Mouse (Mus musculus) urinary bladder, postnatal 4 days (tissue): Measurements from ENCODE around the gene Myo16.

Source experiments
- DNase-seq, 2 experiments: peaks; one replicate each; pipeline ENCODE4 v3.0.0; 2021 to 2022; ENCODE audit warnings: low spot score in 2 of 2

Gene Myo16

GRCm38 (mm10) chr8:10153611-10154438 is at the start of gene Myo16:
Gene Myo16, plus strand, starts transcription at chr8:10153911.
- no peak for DNase-seq

- DNase-seq, result no peak
Measured at GRCm38 (mm10) chr8:10108516-10109271, 45.0 kb upstream of the Myo16 start.

GRCm38 (mm10) chr8:10122749-10123148 is 31.0 kb upstream of the Myo16 start:
- DNase-seq, result no peak

GRCm38 (mm10) chr8:10123412-10123811 is 30.3 kb upstream of the Myo16 start:
- no peak for DNase-seq

GRCm38 (mm10) chr8:10125684-10126083 is 28.0 kb upstream of the Myo16 start:
- no peak for DNase-seq

GRCm38 (mm10) chr8:10130513-10131414 is 22.9 kb upstream of the Myo16 start:
- DNase-seq, result no peak

GRCm38 (mm10) chr8:10139536-10139935 is 14.2 kb upstream of the Myo16 start:
- DNase-seq, result no peak

- DNase-seq, result no peak
Measured at GRCm38 (mm10) chr8:10143961-10144360, 9.8 kb upstream of the Myo16 start.

- no peak for DNase-seq
Measured at GRCm38 (mm10) chr8:10151692-10152247, 1.9 kb upstream of the Myo16 start.

GRCm38 (mm10) chr8:10154439-10154745 is 681 bp downstream of the Myo16 start:
- DNase-seq, result no peak

GRCm38 (mm10) chr8:10155075-10155474 is 1.4 kb downstream of the Myo16 start:
- DNase-seq, result no peak

GRCm38 (mm10) chr8:10161106-10161505 is 7.4 kb downstream of the Myo16 start:
- no peak for DNase-seq

- DNase-seq, result no peak
Measured at GRCm38 (mm10) chr8:10164959-10165358, 11.2 kb downstream of the Myo16 start.

GRCm38 (mm10) chr8:10168326-10168725 is 14.6 kb downstream of the Myo16 start:
- DNase-seq, result no peak

GRCm38 (mm10) chr8:10169894-10170293 is 16.2 kb downstream of the Myo16 start:
- DNase-seq, result no peak

GRCm38 (mm10) chr8:10171321-10171720 is 17.6 kb downstream of the Myo16 start:
- DNase-seq, result no peak

- no peak for DNase-seq
Measured at GRCm38 (mm10) chr8:10172278-10172677, 18.6 kb downstream of the Myo16 start.

- DNase-seq, result no peak
Measured at GRCm38 (mm10) chr8:10173033-10173747, 19.5 kb downstream of the Myo16 start.

GRCm38 (mm10) chr8:10174201-10174840 is 20.6 kb downstream of the Myo16 start:
- DNase-seq, result no peak

- DNase-seq, result no peak
Measured at GRCm38 (mm10) chr8:10174841-10175680, 21.4 kb downstream of the Myo16 start.
